Mouse (Mus musculus): Measurements from ENCODE around the gene Hivep3. TPM values are rescaled to one million over a fixed set of nuclear protein-coding genes. Genes with fewer than 3 reads are reported as not detected.

The Hivep3 gene
- polyA plus RNA-seq, 1 experiment from 2014 or later: 6.0 TPM

DNA sequence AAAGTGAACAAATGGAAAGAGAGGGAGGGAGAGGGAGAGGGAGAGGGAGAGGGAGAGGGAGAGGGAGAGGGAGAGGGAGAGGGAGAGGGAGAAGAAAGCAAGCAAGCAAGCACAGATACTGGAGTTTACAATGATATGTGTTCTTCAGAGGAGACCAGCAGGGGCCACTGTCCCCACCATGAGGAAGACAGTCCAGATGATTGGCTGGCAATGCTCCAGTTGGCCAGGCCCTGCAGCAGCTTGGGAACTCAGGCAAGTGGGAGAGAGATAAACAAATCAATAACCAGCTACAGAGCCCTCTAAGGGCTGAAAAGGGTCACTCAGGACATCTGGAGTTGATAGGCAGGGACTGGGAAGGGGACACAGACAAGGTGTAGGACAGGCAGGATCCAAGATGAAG, 169.7 kb downstream of the Hivep3 start:
- TF ChIP-seq EP300 (optimal IDR thresholded peaks at IDR 0.05): no peak
- peak; percentile 40 for TF ChIP-seq CTCF (IDR thresholded peaks at IDR 0.05; ENCODE audit: low read depth)
- no peak for DNase-seq (ENCODE audit: low spot score)
- Histone ChIP-seq H3K9ac (ENCODE audit: low read length) (no peak overlapping the region), H3K4me2 (replicated peaks; ENCODE audit: low read depth) (no peak overlapping the region), H3K36me3 (ENCODE audit: control insufficient read depth, insufficient read depth, low read length) (no peaks in the 10 kb centered on the region), H3K27ac (replicated peaks) (no peak overlapping the region), H3K27me3 (ENCODE audit: control insufficient read depth, insufficient read depth, low read length) (no peaks in the 10 kb centered on the region), H3K4me1 (replicated peaks; ENCODE audit: control insufficient read depth, insufficient read depth) (no peaks in the 10 kb centered on the region), H3K4me3 (ENCODE audit: low read depth, low read length) (no peak overlapping the region), H3K9me3 (ENCODE audit: control insufficient read depth, low read length) (no peaks in the 10 kb centered on the region)
- ATAC-seq (ENCODE audit: low FRiP score, low TSS enrichment): no peak

DNA sequence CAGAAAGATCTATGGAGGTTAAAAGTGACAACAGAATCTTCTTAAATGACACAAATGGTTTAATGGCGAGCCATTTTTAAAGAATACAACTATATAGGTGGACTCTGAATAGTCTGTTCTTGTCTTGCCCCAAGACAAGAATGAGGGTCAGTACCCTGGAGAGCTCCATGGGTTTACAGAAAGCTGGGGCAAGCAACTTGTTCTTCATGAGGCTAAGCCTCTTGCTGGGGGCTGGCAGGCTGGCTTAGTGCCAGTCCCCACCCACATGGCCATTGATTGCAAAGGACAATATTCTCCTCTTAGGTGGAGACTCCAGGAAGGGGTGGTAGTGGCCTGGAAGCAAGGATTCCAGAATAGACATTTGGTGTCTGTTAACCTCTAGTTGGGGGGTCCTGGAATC, 170.2 kb downstream of the Hivep3 start:
- no peaks in the 10 kb centered on the region for H3K36me3 ChIP-seq (ENCODE audit: control insufficient read depth, insufficient read depth, low read length)
- WGBS: 31% methylated on average over 1 of the region's 1 CpGs
- H3K27ac ChIP-seq (replicated peaks): no peak overlapping the region
- H3K27me3 ChIP-seq (ENCODE audit: control insufficient read depth, insufficient read depth, low read length): no peaks in the 10 kb centered on the region
- no peak overlapping the region for H3K4me2 ChIP-seq (replicated peaks; ENCODE audit: low read depth)
- DNase-seq (ENCODE audit: low spot score): peak; percentile 55
- TF ChIP-seq EP300 (optimal IDR thresholded peaks at IDR 0.05): no peak
- no peak for TF ChIP-seq CTCF (IDR thresholded peaks at IDR 0.05; ENCODE audit: low read depth)
- ATAC-seq (ENCODE audit: low FRiP score, low TSS enrichment): no peak
- H3K4me3 ChIP-seq (ENCODE audit: low read depth, low read length): no peak overlapping the region
- no peaks in the 10 kb centered on the region for H3K9me3 ChIP-seq (ENCODE audit: control insufficient read depth, low read length)
- H3K9ac ChIP-seq (ENCODE audit: low read length): no peak overlapping the region
- H3K4me1 ChIP-seq (replicated peaks; ENCODE audit: control insufficient read depth, insufficient read depth): no peaks in the 10 kb centered on the region

DNA sequence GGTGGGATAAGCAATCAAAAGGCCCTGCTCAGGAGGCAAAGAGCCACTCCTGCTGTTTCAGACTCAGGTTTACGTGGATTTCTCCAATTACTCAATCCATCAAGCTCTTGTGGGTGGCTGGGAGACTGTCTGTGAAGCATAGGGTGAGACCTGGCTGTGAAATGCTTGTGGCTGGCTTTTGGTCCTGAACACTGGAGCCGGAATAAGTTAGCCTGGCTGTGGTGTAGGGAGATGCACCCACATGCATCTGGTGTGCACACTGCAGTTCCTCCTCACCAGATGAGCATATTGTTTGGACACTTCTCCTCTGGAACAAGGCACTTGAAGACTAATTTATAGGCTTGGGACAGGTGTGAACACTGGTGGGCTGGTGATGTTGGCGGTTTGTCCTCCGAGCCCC, 170.7 kb downstream of the Hivep3 start:
- Histone ChIP-seq H3K27ac (replicated peaks) (no peak overlapping the region), H3K9ac (ENCODE audit: low read length) (no peak overlapping the region), H3K27me3 (ENCODE audit: control insufficient read depth, insufficient read depth, low read length) (no peaks in the 10 kb centered on the region), H3K4me3 (ENCODE audit: low read depth, low read length) (no peak overlapping the region), H3K9me3 (ENCODE audit: control insufficient read depth, low read length) (no peaks in the 10 kb centered on the region), H3K4me1 (replicated peaks; ENCODE audit: control insufficient read depth, insufficient read depth) (no peaks in the 10 kb centered on the region), H3K36me3 (ENCODE audit: control insufficient read depth, insufficient read depth, low read length) (no peaks in the 10 kb centered on the region), H3K4me2 (replicated peaks; ENCODE audit: low read depth) (no peak overlapping the region)
- ATAC-seq (ENCODE audit: low FRiP score, low TSS enrichment) (no peak), DNase-seq (ENCODE audit: low spot score) (no peak)
- no peak for TF ChIP-seq CTCF (IDR thresholded peaks at IDR 0.05; ENCODE audit: low read depth)
- no peak for TF ChIP-seq EP300 (optimal IDR thresholded peaks at IDR 0.05)
- 80% methylated on average over 4 of the region's 4 CpGs for WGBS

DNA sequence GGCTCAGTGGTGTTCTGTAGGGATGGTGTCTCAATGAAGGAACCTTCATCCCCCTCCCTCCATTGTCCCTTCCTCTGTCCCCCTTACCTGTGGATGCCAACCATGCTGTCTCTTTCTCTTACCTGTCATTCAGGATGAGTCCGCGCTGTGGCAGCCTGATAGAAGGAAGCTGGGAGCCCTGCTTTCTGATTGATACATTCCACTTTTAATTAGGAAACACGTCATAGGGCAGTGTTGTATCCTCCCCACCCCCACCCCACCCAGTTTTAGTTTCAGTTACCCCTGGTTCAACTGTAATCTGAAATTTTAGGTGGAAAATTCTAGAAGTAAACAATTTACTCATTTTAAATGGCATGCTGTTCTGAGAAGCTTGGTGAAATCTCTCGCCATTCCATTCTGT, 173.5 kb downstream of the Hivep3 start:
- TF ChIP-seq EP300 (optimal IDR thresholded peaks at IDR 0.05): no peak

DNA sequence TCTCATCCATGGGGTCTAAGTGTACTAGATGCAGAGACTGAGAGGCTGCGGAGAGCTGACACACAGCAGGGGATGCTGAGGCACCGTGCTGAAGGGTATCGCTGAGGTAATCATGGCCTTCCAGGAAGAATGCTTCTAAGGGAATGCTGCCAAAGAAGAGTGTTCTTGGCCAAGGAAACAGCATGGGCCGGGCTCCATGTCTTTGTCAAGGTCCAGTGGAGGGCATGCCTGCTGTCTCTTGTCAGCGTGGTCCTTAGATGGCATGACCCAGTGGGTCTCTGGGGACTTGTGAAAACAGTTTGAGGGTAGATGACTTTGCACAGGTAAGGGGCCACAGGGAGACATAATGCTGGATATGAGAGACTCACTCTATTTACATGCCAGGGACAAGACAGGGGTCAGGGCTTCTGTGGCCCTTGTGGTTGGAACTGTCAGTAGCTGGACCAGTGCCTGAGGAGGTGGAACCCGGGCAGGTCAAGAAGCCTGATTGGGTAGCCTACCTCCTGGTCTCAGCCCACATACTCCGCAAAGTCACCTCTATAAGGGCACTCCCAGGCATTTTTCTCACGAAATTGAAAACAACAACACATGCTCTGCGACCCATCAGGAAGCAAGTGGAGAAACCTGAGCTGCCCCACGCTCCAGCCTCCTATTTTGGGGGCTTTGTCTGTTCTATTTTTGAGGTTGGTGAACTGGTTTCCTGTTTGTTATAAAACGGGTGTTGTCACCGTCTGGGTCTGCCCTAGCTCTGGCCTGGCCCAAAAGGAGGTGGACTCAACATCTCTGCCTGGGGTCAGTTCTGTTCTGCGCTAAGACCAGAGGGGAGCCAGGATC, 177.7 kb downstream of the Hivep3 start:
- Histone ChIP-seq H3K4me2 (replicated peaks; ENCODE audit: low read depth) (no peak overlapping the region), H3K9ac (ENCODE audit: low read length) (no peak overlapping the region), H3K27ac (replicated peaks) (no peak overlapping the region), H3K4me1 (replicated peaks; ENCODE audit: control insufficient read depth, insufficient read depth) (no peaks in the 10 kb centered on the region), H3K27me3 (ENCODE audit: control insufficient read depth, insufficient read depth, low read length) (no peaks in the 10 kb centered on the region), H3K36me3 (ENCODE audit: control insufficient read depth, insufficient read depth, low read length) (no peaks in the 10 kb centered on the region), H3K4me3 (ENCODE audit: low read depth, low read length) (no peak overlapping the region), H3K9me3 (ENCODE audit: control insufficient read depth, low read length) (no peaks in the 10 kb centered on the region)
- 66% methylated on average over 13 of the region's 13 CpGs for WGBS
- ATAC-seq (ENCODE audit: low FRiP score, low TSS enrichment): no peak
- TF ChIP-seq CTCF (IDR thresholded peaks at IDR 0.05; ENCODE audit: low read depth) (no peak), EP300 (optimal IDR thresholded peaks at IDR 0.05) (no peak)
- no peak for DNase-seq (ENCODE audit: low spot score)

More for the DNA sequence above, 173.5 kb downstream of the Hivep3 start:
- H3K9ac ChIP-seq (ENCODE audit: low read length): no peak overlapping the region
- H3K36me3 ChIP-seq (ENCODE audit: control insufficient read depth, insufficient read depth, low read length): no peaks in the 10 kb centered on the region
- ATAC-seq (ENCODE audit: low FRiP score, low TSS enrichment) (no peak), DNase-seq (ENCODE audit: low spot score) (no peak)
- H3K9me3 ChIP-seq (ENCODE audit: control insufficient read depth, low read length): no peaks in the 10 kb centered on the region
- WGBS: 79% methylated on average over 4 of the region's 4 CpGs
- H3K27ac ChIP-seq (replicated peaks): no peak overlapping the region
- no peak overlapping the region for H3K4me2 ChIP-seq (replicated peaks; ENCODE audit: low read depth)
- no peaks in the 10 kb centered on the region for H3K4me1 ChIP-seq (replicated peaks; ENCODE audit: control insufficient read depth, insufficient read depth)
- H3K4me3 ChIP-seq (ENCODE audit: low read depth, low read length): no peak overlapping the region
- no peaks in the 10 kb centered on the region for H3K27me3 ChIP-seq (ENCODE audit: control insufficient read depth, insufficient read depth, low read length)

DNA sequence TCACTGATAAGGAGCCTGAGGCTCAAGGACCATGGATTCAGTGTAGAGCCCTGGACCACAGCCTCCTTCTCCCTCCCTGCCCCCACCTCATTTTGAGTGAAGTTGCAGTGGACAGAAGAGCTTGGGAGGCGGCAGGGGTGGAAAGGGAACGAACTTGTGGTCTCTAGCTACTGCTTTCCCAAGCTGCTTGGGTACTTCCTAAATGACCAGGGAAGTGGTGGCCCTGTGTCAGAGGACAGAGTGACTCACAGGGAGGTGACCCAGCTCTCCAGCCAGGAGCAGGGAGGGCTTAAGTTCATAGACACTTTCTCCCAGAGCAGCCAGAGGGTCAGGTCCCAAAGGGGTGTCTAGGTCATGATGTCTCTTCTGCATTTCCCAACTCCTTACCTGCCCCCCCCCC, 178.6 kb downstream of the Hivep3 start:
- Histone ChIP-seq H3K4me3 (ENCODE audit: low read depth, low read length) (no peak overlapping the region), H3K9me3 (ENCODE audit: control insufficient read depth, low read length) (no peaks in the 10 kb centered on the region), H3K9ac (ENCODE audit: low read length) (no peak overlapping the region), H3K4me2 (replicated peaks; ENCODE audit: low read depth) (no peak overlapping the region), H3K4me1 (replicated peaks; ENCODE audit: control insufficient read depth, insufficient read depth) (no peaks in the 10 kb centered on the region), H3K27me3 (ENCODE audit: control insufficient read depth, insufficient read depth, low read length) (no peaks in the 10 kb centered on the region), H3K27ac (replicated peaks) (no peak overlapping the region), H3K36me3 (ENCODE audit: control insufficient read depth, insufficient read depth, low read length) (no peaks in the 10 kb centered on the region)
- ATAC-seq (ENCODE audit: low FRiP score, low TSS enrichment) (no peak; the same call in 1 of the 2 replicates), DNase-seq (ENCODE audit: low spot score) (no peak)
- TF ChIP-seq CTCF (IDR thresholded peaks at IDR 0.05; ENCODE audit: low read depth) (no peak), EP300 (optimal IDR thresholded peaks at IDR 0.05) (no peak)
- WGBS: 65% methylated on average over 2 of the region's 2 CpGs
